Mouse (Mus musculus) liver, postnatal 0 days (tissue): ENCODE results near the gene Ptprg. TPM values are rescaled to one million over a fixed set of nuclear protein-coding genes. Genes with fewer than 3 reads are reported as not detected.

Experiments used
- ATAC-seq: fragments of 200-750 bp; cut with Nextera tagmentation; 2 replicates; pipeline ENCODE4 v1.8.0; 2017; ENCODE audit warnings: mild to moderate bottlenecking, moderate library complexity
- DNase-seq: peaks from one replicate; pipeline ENCODE4 v3.0.0-alpha.2; 2016
- H3K27ac ChIP-seq: fragments of 300-500 bp; sonication (generic); 2 replicates; pipeline ENCODE4 v1.5.1; 2014; ENCODE audit warnings: antibody characterized with exemption, moderate library complexity, mild to moderate bottlenecking, low read depth
- H3K27me3 ChIP-seq: fragments of 300-500 bp; sonication (generic); 2 replicates; pipeline ENCODE4 v1.6.1; 2014; ENCODE audit warnings: low read length, control low read depth, mixed read lengths; ENCODE audit not compliant: insufficient read depth
- H3K36me3 ChIP-seq: fragments of 300-500 bp; sonication (generic); replicated peaks from 2 replicates; pipeline ENCODE4 v1.6.1; 2014; ENCODE audit warnings: mild to moderate bottlenecking, control low read depth, low read length, moderate library complexity, mixed read lengths; ENCODE audit not compliant: insufficient read depth
- H3K4me1 ChIP-seq: fragments of 300-500 bp; sonication (generic); 2 replicates; pipeline ENCODE4 v1.6.1; 2014; ENCODE audit warnings: antibody characterized with exemption, mild to moderate bottlenecking, control low read depth; ENCODE audit not compliant: insufficient read depth
- H3K4me2 ChIP-seq: fragments of 300-500 bp; sonication (generic); 2 replicates; pipeline ENCODE4 v1.6.1; 2014; ENCODE audit warnings: low read depth, mild to moderate bottlenecking, low read length, moderate library complexity, mixed read lengths
- H3K4me3 ChIP-seq: fragments of 300-500 bp; sonication (generic); 2 replicates; pipeline ENCODE4 v1.5.1; 2014; ENCODE audit warnings: low read depth, low read length
- H3K9ac ChIP-seq: fragments of 300-500 bp; sonication (generic); replicated peaks from 2 replicates; pipeline ENCODE4 v1.6.1; 2014; ENCODE audit warnings: mild to moderate bottlenecking, moderate library complexity
- H3K9me3 ChIP-seq: fragments of 300-500 bp; sonication (generic); 2 replicates; pipeline ENCODE4 v1.6.1; 2016; ENCODE audit warnings: mild to moderate bottlenecking, control low read depth, low read length, mixed read lengths
- CTCF ChIP-seq: sonication (generic); IDR thresholded peaks from 2 replicates; pipeline ENCODE4 v1.5.1; 2016; ENCODE audit warnings: antibody characterized with exemption, low read depth
- EP300 ChIP-seq: IDR thresholded peaks from 2 replicates; pipeline ENCODE4 v1.6.1; 2016; ENCODE audit warnings: antibody characterized with exemption, low read depth, mild to moderate bottlenecking
- WGBS: fragments of 180-500 bp; shearing (Covaris S2); extraction: QIAGEN DNeasy Blood & Tissue Kit; methylation state at CpG from one replicate; pipeline ENCODE4 v1.1.7; 2014; ENCODE audit not compliant: insufficient replicate concordance; 5-methylcytosine and 5-hydroxymethylcytosine counted together
- polyA plus RNA-seq: library from polyadenylated mRNA; unstranded; fragments of >200 nt; fragmentation: Nextera tagmentation; extraction: Ambion mirVana; gene quantifications from 2 replicates; pipeline ENCODE4 v1.2.1, GENCODE M21; 2015

The Ptprg gene
- polyA plus RNA-seq, 1 experiment from 2014 or later: 2.7 TPM

GRCm38 (mm10) chr14:12188352-12188751 lies 635.0 kb downstream of the Ptprg start:
- no peak for TF ChIP-seq CTCF
- TF ChIP-seq EP300: no peak
- no peaks in the 10 kb centered on the region for H3K36me3 ChIP-seq
- WGBS: 58% methylated on average over 4 of the region's 4 CpGs
- ATAC-seq (no peak), DNase-seq (no peak)
- H3K4me3 ChIP-seq: no peak overlapping the region
- no peak overlapping the region for H3K9ac ChIP-seq
- H3K4me1 ChIP-seq: no peaks in the 10 kb centered on the region
- H3K9me3 ChIP-seq: no peaks in the 10 kb centered on the region
- no peak overlapping the region for H3K27ac ChIP-seq
- no peaks in the 10 kb centered on the region for H3K27me3 ChIP-seq
- H3K4me2 ChIP-seq: no peak overlapping the region

DNA sequence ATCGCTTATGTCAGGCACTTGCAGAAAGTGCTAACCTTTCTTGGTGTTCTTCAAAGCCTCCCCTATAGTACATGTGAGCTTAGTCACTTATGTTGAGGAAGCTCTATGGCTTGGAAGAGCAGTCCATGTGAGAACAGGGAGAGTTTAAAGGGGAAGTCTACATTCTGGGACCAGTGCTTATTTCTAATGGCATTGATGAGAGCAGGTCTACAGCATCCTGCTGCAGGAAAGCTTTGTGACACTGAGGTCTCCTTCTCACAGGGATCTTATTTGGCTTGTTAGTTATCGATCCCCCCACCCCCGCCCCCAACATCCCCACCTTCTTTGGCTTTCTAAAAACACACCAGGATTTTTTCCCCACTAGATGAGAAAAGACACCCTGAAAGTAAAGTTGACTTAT lies 635.9 kb downstream of the Ptprg start:
- ATAC-seq: no peak
- no peaks in the 10 kb centered on the region for H3K9me3 ChIP-seq
- no peaks in the 10 kb centered on the region for H3K4me1 ChIP-seq
- DNase-seq: no peak
- WGBS: 82% methylated on average over 3 of the region's 3 CpGs
- no peak overlapping the region for H3K9ac ChIP-seq
- H3K27ac ChIP-seq: no peak overlapping the region
- no peak overlapping the region for H3K4me3 ChIP-seq
- H3K4me2 ChIP-seq: no peak overlapping the region
- H3K36me3 ChIP-seq: no peaks in the 10 kb centered on the region
- no peaks in the 10 kb centered on the region for H3K27me3 ChIP-seq
- TF ChIP-seq EP300 (no peak), CTCF (no peak)

DNA sequence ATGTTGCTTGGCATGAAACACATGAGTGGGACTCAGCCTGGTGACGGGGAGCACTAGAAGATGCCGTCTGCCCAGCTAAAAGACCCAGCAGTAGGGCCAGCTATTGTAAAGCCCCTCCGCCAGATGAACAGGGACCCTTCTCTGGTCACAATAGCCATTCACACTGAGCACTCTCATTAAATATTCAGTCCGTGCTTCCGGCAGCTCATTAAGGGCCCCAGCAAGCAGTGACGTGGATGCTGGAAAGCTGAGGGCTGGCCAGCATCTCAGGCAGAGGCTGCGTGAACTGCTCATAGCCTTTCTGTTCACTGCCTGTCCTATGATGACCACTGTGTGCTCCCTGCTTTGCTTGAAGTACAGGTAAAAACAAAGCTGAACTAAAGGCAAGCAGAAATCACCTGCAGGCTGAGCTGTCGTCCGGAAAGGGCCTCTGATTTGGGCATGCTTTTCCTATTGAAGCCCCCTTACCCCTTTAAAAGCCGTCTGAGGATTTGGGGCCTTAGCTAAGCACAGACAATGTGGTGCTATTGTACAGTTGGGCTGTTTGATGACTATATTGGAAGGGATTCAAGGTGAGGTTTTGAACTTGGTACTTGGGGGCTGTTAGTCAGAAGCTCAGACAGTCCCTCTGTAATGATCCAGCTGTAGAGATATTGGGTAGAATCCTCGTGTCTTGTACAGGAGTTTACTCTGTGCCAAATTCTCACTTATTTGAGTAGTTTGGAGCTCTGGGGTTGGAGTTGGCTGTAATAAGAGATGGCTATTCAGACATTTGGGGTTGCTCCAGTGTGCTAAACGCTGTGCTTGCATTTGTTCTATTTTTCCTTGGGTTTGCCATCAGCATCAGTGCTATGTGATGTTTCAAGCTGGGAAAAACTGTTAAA lies 636.6 kb downstream of the Ptprg start:
- WGBS: 75% methylated on average over 12 of the region's 12 CpGs
- DNase-seq: no peak
- no peak overlapping the region for H3K4me3 ChIP-seq
- TF ChIP-seq EP300 (no peak), CTCF (no peak)
- no peaks in the 10 kb centered on the region for H3K36me3 ChIP-seq
- H3K4me1 ChIP-seq: no peaks in the 10 kb centered on the region
- H3K27ac ChIP-seq: no peak overlapping the region
- no peak overlapping the region for H3K4me2 ChIP-seq
- no peaks in the 10 kb centered on the region for H3K9me3 ChIP-seq
- no peaks in the 10 kb centered on the region for H3K27me3 ChIP-seq
- H3K9ac ChIP-seq: no peak overlapping the region
- no peak for ATAC-seq

GRCm38 (mm10) chr14:12191076-12191475 lies 637.7 kb downstream of the Ptprg start:
- Histone ChIP-seq H3K9me3 (no peaks in the 10 kb centered on the region), H3K4me1 (no peaks in the 10 kb centered on the region), H3K27me3 (no peaks in the 10 kb centered on the region), H3K27ac (no peak overlapping the region), H3K4me2 (no peak overlapping the region), H3K36me3 (no peaks in the 10 kb centered on the region), H3K4me3 (no peak overlapping the region), H3K9ac (no peak overlapping the region)
- TF ChIP-seq CTCF: no peak
- TF ChIP-seq EP300: no peak
- DNase-seq (no peak), ATAC-seq (no peak)
- 89% methylated on average over 6 of the region's 6 CpGs for WGBS

DNA sequence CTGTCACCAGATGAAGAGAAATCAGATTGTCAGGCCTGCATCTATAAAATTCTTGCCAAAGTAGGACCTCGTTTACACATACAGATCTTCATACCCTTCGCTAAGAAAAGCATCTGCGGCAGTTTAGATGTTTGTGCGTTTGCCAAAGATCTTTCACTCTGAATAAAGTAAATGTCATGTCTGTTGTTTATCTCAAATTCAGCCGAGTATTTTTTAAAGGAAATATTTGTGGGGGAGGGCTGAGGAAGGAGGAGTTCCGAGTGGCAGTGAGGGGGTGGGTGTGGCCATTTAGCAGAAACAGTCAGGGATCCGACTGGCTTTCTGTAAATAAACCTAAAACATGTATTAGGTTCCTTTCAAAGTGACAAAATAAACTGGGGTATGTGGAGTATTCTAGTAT lies 645.4 kb downstream of the Ptprg start:
- TF ChIP-seq EP300 (no peak), CTCF (no peak)
- H3K4me2 ChIP-seq: no peak overlapping the region
- no peak overlapping the region for H3K27ac ChIP-seq
- no peaks in the 10 kb centered on the region for H3K27me3 ChIP-seq
- H3K36me3 ChIP-seq: no peaks in the 10 kb centered on the region
- no peaks in the 10 kb centered on the region for H3K9me3 ChIP-seq
- peaks cover 2% of the 10 kb centered on the region; the same call in 1 of the 2 replicates for H3K4me1 ChIP-seq
- no peak overlapping the region for H3K9ac ChIP-seq
- no peak overlapping the region for H3K4me3 ChIP-seq
- 63% methylated on average over 7 of the region's 7 CpGs for WGBS
- DNase-seq (no peak), ATAC-seq (no peak)

- TF ChIP-seq CTCF (no peak), EP300 (no peak)
- ATAC-seq (no peak), DNase-seq (no peak)
- no peak overlapping the region for H3K27ac ChIP-seq
- no peak overlapping the region for H3K4me2 ChIP-seq
- no peak overlapping the region for H3K9ac ChIP-seq
- 76% methylated on average over 13 of the region's 13 CpGs for WGBS
- no peaks in the 10 kb centered on the region for H3K27me3 ChIP-seq
- H3K36me3 ChIP-seq: no peaks in the 10 kb centered on the region
- no peak overlapping the region for H3K4me3 ChIP-seq
- H3K9me3 ChIP-seq: no peaks in the 10 kb centered on the region
- peaks cover 2% of the 10 kb centered on the region; the same call in 1 of the 2 replicates for H3K4me1 ChIP-seq
These were observed 646.9 kb downstream of the Ptprg start for GRCm38 (mm10) chr14:12199956-12200950.
